Mouse (Mus musculus): ENCODE results near the gene Phf19. TPM values are rescaled to one million over a fixed set of nuclear protein-coding genes. Genes with fewer than 3 reads are reported as not detected.

The Phf19 gene
- total RNA-seq, 2 experiments from 2014 or later: 1.1 to 1.2 TPM

- no peak for TF ChIP-seq CTCF (conservative IDR thresholded peaks at IDR 0.05)
- DNase-seq (ENCODE audit: low spot score in 2 of 2): no peak
- no peak overlapping the region for H3K27ac ChIP-seq
- no peak overlapping the region for H3K4me3 ChIP-seq
Observed at GRCm38 (mm10) chr2:34902731-34903130, 11.1 kb downstream of the Phf19 start.

GRCm38 (mm10) chr2:34901726-34902125, 12.1 kb downstream of the Phf19 start:
- TF ChIP-seq CTCF (conservative IDR thresholded peaks at IDR 0.05): no peak
- no peak overlapping the region for H3K4me3 ChIP-seq
- DNase-seq (ENCODE audit: low spot score in 2 of 2): no peak
- H3K27ac ChIP-seq: no peak overlapping the region

GRCm38 (mm10) chr2:34900412-34900811, 13.4 kb downstream of the Phf19 start:
- no peak for TF ChIP-seq CTCF (conservative IDR thresholded peaks at IDR 0.05)
- Histone ChIP-seq H3K27ac (no peak overlapping the region), H3K4me3 (no peak overlapping the region)
- DNase-seq (ENCODE audit: low spot score in 2 of 2): no peak

- Histone ChIP-seq H3K27ac (no peak overlapping the region), H3K4me3 (no peak overlapping the region)
- no peak for TF ChIP-seq CTCF (conservative IDR thresholded peaks at IDR 0.05)
- no peak for DNase-seq (ENCODE audit: low spot score in 2 of 2)
Observed at GRCm38 (mm10) chr2:34899682-34900081, 14.1 kb downstream of the Phf19 start.

GRCm38 (mm10) chr2:34897820-34898219, 16.0 kb downstream of the Phf19 start:
- no peak overlapping the region for H3K4me3 ChIP-seq
- H3K27ac ChIP-seq: no peak overlapping the region
- peak; percentile 80 for TF ChIP-seq CTCF (conservative IDR thresholded peaks at IDR 0.05)
- DNase-seq (ENCODE audit: low spot score in 2 of 2): no peak

GRCm38 (mm10) chr2:34896821-34897460, 16.9 kb downstream of the Phf19 start:
- Histone ChIP-seq H3K27ac (no peak overlapping the region), H3K4me3 (no peak overlapping the region)
- no peak for DNase-seq (ENCODE audit: low spot score in 2 of 2)
- TF ChIP-seq CTCF (conservative IDR thresholded peaks at IDR 0.05): no peak

GRCm38 (mm10) chr2:34895503-34896113, 18.2 kb downstream of the Phf19 start:
- Histone ChIP-seq H3K27ac (no peak overlapping the region), H3K4me3 (no peak overlapping the region)
- DNase-seq (ENCODE audit: low spot score in 2 of 2): no peak
- TF ChIP-seq CTCF (conservative IDR thresholded peaks at IDR 0.05): no peak

- H3K4me3 ChIP-seq: no peak overlapping the region
- no peak for TF ChIP-seq CTCF (conservative IDR thresholded peaks at IDR 0.05)
- no peak overlapping the region for H3K27ac ChIP-seq
- DNase-seq (ENCODE audit: low spot score in 2 of 2): no peak
Observed at GRCm38 (mm10) chr2:34893950-34894349, 19.9 kb downstream of the Phf19 start.

- TF ChIP-seq CTCF (conservative IDR thresholded peaks at IDR 0.05): no peak
- Histone ChIP-seq H3K4me3 (no peak overlapping the region), H3K27ac (no peak overlapping the region)
- DNase-seq (ENCODE audit: low spot score in 2 of 2): no peak
Observed at GRCm38 (mm10) chr2:34884186-34884585, 29.6 kb downstream of the Phf19 start.

GRCm38 (mm10) chr2:34883190-34883589, 30.6 kb downstream of the Phf19 start:
- TF ChIP-seq CTCF (conservative IDR thresholded peaks at IDR 0.05): no peak

GRCm38 (mm10) chr2:34882757-34883156, 31.1 kb downstream of the Phf19 start:
- TF ChIP-seq CTCF (conservative IDR thresholded peaks at IDR 0.05): no peak

More at GRCm38 (mm10) chr2:34883190-34883589, 30.6 kb downstream of the Phf19 start:
- Histone ChIP-seq H3K27ac (no peak overlapping the region), H3K4me3 (no peak overlapping the region)
- DNase-seq (ENCODE audit: low spot score in 2 of 2): no peak

GRCm38 (mm10) chr2:34880054-34880453, 33.8 kb downstream of the Phf19 start:
- DNase-seq (ENCODE audit: low spot score in 2 of 2): no peak
- H3K4me3 ChIP-seq: no peak overlapping the region
- no peak for TF ChIP-seq CTCF (conservative IDR thresholded peaks at IDR 0.05)
- H3K27ac ChIP-seq: no peak overlapping the region

More at GRCm38 (mm10) chr2:34882757-34883156, 31.1 kb downstream of the Phf19 start:
- DNase-seq (ENCODE audit: low spot score in 2 of 2): no peak
- Histone ChIP-seq H3K4me3 (no peak overlapping the region), H3K27ac (no peak overlapping the region)

- H3K4me3 ChIP-seq: peak within 1 kb of the TSS; percentile 26; the same call in 1 of the 2 replicates
- no peak for TF ChIP-seq CTCF (conservative IDR thresholded peaks at IDR 0.05)
- H3K27ac ChIP-seq: no peak within 1 kb of the TSS
- DNase-seq (ENCODE audit: low spot score in 2 of 2): no peak
Observed at GRCm38 (mm10) chr2:34874816-34875345, 38.9 kb downstream of the Phf19 start, which contains the start of gene Psmd5. Gene Psmd5 (minus strand): TSS chr2:34874968.

- Histone ChIP-seq H3K27ac (no peak within 1 kb of the TSS), H3K4me3 (peak within 1 kb of the TSS; percentile 26; the same call in 1 of the 2 replicates)
- DNase-seq (ENCODE audit: low spot score in 2 of 2): no peak
- no peak for TF ChIP-seq CTCF (conservative IDR thresholded peaks at IDR 0.05)
Observed at GRCm38 (mm10) chr2:34874271-34874670, 39.6 kb downstream of the Phf19 start, which contains the start of gene Cutal. Gene Cutal (plus strand): TSS chr2:34874396.
